Mouse (Mus musculus): ENCODE data around the gene Unc45a.

The Unc45a gene

DNA sequence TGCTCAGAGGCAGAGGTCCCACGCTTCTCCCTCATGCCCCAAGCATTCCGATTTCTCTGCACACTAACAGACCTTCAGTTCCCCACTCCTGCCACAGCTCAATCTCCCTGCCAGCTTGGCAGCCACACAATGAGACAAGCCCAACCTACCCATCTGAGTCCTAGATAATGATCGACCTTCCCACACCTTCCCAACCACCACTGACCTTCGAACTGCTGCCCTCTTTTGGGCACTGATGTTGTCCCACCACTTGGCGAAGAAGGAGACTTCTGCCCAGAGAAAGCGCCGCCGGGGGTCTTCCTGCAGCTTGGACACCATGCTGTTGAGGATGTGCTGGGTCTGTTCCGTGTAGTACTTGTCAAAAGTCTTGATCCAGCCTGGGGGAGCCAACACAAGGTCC, 27.2 kb upstream of the Unc45a start:
- no peak for DNase-seq (ENCODE audit: low spot score)

DNA sequence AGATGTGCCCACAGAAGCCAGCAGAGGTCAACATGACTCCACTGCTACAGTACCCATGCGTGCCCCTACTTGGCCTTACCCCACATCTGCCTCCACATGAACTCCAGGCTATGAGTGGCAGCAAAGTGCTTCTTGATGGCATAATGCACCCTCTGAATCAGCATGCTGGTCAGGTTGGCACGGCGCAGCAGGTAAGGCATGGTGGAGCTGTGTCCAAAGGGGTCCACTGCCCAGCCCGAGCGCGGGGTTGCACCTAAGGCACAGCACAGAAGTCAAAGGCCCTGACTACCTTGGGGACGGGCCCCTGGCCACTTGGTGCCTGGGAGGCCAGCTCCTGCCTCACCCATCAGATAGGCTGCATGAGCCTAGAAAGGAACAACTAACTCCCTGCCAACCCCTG, 26.4 kb upstream of the Unc45a start:
- DNase-seq (ENCODE audit: low spot score): no peak

DNA sequence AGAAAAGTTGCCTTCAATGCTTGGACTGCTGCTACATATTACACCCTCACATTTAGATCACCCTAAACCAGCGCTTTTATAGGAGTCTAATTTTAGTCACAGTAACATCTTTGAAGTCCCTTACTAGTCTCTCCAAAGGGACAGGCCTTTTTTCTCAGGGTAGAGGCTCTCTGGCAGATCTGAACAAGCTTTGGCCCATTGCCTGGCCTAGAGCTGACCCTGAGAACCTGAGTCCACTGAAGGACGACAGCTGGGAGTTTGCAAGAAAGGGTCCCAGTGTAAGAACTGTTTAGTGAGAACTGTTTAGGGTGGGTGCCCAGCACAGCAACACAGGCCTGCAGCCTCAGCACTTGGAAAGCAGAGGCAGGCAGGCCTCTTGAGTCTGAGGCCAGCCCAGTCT, 25.0 kb upstream of the Unc45a start:
- DNase-seq (ENCODE audit: low spot score): no peak

DNA sequence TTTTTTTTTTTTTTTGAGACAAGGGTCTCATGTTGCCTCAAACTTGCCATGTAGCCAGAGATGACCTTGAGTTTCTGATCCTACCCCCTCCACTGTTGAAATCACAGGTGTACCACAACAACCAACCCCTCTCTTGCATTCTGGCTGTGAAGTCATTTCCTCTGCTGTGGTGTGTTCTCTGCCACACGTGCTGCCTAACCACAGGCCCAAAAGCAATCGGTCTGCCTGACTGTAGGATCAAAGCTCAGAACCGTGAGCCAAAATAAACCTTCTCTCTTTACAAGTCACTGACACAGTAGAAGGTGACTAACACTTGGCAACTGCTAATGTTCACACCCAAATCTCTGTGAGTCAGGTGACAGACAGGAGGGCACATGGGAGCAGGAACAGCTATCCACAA, 19.6 kb upstream of the Unc45a start:
- no peak for DNase-seq (ENCODE audit: low spot score)

DNA sequence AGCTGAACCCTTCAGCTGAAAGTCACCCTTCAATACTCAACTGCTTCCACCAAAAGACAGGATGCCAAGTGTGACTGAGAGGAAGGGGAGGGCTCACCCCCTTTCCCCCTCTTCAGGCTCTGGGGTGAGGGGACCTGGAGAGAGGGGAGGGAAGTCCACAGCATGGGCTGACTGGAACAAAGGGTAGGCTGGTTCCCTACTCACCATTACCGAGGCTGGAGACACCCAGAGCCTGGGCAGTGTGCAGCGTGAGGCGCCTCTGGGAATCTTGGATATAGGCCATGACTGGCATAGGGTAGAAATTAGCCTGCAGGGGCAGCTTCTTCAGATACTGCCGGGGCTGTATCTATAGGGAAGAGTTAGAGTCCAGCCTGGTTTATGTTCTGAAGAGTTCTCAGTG, 17.2 kb upstream of the Unc45a start:
- peak; percentile 36 for DNase-seq (ENCODE audit: low spot score)

DNA sequence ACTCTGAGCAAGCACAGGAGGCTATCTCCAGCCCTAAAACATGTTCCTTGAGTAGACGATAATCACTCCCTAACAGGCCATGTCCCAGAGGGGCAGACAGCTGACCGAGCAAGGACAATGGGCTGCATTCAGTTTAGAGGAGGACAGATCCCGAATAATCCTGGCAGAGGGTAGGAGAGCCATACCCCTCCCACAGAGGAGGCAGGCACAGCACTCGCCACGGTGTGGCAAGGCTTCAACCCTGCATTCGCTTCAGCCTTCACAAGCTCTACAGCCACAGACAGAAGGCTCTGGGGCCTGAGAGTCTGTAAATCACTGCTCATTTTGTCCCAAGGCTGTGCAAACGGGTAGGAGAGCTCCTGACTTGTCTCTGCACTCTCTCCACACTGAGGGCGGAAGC, 16.4 kb upstream of the Unc45a start:
- peak; percentile 80 for DNase-seq (ENCODE audit: low spot score)

DNA sequence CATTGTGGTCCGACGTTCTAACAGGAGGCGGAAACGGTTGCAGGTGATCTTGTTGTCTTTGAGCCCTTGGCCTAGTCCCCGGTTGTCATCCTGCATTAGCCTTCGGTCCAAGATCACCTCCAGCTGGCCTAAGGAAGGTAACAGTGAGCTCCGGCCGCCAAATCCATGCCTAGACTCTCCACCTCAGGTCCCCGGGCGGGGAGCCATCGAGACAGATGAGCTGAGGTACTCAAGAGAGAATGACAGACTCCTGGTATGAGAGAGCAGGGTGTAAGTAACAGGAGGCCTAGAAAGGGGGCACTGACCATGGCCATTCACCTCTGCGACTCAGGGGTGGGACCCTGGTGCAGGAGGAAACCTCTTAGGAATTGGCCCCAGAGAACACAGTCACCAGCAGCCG, 15.5 kb upstream of the Unc45a start:
- DNase-seq (ENCODE audit: low spot score): no peak

DNA sequence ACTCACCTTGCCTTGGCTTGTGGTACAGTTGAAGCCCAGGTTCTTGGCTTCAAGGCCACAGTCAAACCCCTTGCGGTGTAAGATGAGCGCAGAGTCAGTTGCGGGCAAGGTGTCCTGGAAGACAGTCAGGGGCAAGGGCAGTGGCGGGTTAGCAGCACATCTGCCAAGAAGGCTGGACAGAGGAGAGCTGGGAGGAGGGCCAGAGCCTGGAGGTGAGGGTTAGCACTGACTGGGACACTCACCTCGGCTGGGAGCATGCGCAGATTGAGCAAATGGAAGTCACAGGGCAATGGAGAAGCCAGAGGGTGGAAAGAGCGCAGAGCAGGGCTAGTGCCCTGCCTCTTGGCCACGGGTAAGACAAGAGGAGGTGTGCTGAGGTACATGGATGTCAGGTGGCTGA, 12.1 kb upstream of the Unc45a start:
- DNase-seq (ENCODE audit: low spot score): no peak

DNA sequence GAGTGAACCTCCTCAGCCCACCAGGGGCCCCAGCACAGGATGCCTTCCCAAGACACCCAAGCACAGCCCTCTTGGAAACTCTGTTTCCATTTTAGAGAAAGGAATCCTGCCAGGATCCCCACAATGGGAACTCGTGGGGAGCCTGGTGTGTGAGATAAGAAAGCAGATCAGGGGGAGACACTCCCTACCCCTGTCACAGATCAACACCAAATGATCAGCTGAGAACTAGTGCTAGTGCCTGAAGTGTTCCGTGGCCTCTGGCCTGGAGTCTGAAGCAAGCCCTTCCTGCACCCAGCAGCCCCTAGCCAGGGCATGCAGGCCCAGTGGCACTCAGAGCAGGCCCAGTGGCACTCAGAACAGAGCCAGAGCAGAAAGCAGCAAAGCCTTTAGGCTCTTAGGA, 10.0 kb upstream of the Unc45a start:
- DNase-seq (ENCODE audit: low spot score): no peak

DNA sequence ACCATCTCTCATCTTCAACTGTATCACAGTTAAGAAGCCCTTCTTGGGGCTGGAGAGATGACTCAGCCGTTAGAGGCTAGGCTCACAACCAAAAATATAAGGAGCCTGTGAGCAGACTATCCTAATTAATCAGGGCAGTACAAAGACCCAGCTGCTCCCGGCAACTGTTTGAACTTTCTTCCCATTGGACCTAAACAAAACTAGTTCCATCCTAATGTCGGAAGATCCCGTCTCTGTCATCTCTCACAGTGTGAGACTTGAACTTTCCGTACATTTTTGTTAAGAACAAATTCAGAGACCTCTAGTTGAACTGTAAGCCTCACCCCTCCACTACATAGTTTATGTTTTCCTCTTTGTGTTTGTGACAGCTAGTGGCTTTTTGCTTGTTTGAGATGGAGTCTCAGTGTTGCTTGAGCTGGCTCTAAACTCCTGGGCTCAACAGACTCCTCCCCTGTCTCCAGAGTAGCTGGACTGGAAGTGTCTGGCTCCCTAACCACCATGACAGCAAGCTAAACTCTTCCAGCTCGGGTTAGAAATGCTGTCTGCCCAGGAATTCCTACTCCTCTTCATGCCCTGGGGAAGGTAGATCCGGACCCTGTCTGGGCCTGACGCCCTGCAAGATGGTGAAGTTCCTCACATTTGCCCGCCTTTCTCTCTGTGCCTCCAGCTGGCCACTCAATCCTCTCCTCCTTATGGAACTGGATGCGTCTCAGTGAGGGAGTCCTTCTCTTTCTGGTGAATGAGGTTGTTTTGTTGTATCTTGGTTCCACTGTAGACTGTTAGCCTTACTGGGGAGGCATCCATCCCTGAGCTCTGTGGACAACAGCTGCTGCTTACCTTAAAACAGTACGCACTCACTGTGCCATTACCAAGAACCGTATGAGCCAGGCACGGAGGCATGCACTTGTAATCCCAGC, 7.1 kb upstream of the Unc45a start:
- DNase-seq (ENCODE audit: low spot score): no peak

DNA sequence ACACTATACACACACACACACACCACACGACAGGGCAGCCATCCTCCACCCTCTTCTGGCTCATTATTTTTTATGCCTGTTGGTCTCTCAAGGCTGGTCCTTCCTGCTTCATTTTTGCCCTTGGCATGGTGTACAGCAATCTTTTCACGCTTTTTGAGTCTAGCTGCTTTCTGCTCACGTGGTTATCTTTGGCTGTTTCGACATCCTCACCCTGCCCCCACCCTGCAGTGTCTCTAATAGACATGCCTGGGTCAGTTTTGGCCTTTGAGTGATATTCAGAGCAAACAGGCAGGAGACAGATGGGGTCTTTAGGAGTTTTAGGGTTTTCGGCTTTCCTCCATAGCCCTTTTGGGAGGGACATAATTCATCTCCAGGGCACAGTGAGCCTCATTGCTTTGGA, 6.0 kb upstream of the Unc45a start:
- no peak for DNase-seq (ENCODE audit: low spot score)

DNA sequence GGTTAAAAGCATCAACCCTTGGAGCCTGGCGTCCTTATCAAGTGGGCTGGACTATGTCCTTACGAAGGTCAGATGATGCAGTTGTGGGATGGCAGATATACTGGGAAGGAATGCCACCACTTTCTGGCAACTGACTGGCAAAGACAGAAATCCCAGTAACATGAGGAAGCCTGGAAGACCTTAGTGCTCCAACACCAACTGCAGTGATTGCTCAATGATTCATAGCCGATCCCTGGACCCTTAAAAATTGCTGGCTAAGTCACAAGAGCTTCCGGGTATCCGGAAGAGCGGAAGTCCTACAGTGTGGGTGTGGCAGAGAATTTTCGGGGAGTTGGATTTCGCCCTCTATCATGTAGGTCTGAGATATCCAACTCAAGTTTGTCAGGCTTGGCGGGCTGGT, 5.4 kb upstream of the Unc45a start:
- no peak for DNase-seq (ENCODE audit: low spot score)

DNA sequence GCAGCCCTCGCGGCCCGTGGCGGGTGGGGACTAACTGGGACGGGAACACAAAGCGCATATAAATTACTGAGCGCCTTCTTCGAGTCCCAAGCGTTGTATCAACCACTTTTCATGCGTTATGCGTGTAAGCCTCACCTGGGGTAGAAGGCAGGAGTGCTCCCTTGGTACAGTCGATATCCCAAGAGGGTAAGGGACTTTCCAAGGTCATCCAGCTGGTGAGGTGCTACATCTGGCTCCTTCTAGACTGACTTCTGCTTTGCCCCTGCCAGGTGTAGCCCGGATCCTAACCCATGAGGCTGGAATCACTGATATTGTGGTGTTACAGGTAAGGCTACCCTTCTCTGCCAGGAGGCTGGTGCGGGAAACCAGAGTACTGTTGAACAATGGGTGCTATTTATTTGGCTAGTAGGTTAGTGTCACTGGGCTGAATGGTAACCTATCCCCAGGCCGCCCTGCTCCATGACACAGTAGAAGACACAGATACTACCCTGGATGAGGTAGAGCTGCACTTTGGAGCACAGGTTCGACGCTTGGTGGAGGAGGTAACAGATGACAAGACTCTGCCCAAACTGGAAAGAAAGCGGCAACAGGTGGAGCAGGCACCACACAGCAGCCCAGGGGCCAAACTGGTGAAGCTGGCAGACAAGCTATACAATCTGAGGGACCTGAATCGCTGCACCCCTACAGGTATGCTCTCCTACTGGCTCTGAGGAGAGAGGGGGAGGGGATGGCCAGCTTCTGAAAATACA, 2.6 kb upstream of the Unc45a start:
- DNase-seq (ENCODE audit: low spot score): no peak

DNA sequence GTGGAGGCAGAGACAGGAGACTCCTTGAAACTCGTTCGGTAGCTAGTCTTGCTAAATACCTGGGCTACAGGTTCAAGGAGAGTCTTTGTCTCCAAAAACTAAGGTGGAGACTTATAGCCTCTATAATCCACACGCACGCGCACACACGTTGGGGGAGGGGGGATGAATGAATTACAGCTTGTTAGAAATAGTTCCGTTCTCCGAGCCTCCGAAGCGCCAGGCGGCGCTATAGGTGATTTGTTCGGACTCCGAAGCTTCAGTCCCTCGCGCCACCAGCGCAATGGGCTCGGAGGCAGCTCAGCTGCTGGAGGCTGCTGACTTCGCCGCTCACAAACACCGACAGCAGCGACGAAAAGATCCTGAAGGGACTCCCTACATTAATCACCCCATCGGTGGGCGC, 2.1 kb upstream of the Unc45a start, which contains the start of gene Hddc3:
Hddc3 (plus strand) TSS at position 247 of the 400 bp plus-strand sequence.
- DNase-seq (ENCODE audit: low spot score): peak; percentile 96

DNA sequence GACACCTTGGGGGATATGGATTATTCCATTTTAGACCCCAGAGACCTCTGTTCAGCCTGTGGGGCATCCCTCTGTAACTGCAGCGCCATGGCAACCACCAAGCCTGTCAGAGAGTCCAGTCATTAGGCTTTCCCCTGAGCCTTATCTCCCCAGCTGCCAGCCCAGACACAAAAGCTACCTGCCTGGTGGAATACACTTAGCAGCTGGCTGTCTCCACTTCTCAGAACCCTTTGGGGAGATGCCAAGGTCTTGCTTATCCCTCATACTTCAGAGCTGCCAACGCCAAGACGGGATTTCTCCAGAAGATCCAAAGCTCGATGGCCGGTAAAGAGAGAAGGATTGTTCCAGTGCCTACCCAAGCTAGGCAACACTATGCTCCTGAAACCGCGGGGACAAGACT, 988 bp upstream of the Unc45a start:
- DNase-seq (ENCODE audit: low spot score): peak; percentile 66

DNA sequence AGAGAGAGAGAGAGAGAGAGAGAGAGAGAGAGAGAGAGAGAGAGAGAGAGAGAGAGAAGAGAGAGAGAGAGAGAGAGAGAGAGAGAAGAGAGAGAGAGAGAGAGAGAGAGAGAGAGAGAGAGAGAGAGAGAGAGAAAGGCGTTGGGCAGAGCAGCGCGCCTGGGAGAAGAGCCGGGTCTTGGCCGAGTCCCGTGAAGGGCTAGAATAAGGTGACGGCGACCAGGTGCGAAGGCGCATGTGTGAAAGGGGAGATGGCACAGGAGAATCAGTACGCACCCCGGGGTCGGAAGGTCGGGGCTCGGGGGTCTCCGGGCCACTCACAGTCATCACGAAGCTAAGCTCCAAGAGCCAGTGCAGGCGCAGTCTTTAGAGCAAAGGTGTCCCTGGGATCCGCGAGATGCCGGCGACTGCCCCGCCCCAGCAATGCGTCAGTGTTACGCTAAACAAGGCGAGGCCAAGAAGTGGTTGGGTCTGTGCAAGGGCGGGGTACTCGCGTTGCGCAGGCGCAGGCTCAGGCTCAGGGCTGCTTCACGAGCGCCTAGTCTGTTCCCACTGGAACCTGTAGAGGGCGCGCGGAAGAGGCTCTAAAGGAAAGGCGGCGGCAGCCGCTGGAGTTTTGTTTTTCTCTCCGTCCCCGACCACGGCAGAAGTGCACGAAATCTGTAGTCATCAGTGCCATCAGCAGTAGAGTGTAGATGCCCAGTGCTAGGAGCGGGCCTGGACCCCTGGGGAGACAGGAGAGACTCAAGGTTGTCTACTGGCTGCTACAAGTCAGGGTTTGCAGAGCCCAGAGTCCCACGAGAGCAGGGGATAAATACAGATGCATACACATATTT, 794 bp downstream of the Unc45a start:
- peak; percentile 98 for DNase-seq (ENCODE audit: low spot score)

DNA sequence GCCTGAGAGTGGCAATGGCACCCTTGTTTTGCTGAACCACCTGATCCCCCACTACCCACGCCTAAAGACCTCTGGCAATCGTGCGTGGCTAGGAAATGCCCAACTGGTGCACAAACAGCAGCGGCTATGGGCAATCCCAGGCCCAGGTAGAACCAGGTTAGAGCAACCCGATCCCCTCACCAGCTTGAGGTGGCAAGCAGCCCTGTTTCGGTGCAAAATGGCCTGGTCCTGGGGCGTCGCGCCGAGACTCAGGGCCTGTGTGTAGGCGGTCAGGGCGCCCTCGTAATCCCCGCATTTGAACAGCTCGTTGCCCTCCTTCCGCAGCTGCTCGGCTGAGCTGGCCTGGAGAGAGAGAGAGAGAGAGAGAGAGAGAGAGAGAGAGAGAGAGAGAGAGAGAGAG, 1.4 kb downstream of the Unc45a start:
- peak; percentile 43 for DNase-seq (ENCODE audit: low spot score)

DNA sequence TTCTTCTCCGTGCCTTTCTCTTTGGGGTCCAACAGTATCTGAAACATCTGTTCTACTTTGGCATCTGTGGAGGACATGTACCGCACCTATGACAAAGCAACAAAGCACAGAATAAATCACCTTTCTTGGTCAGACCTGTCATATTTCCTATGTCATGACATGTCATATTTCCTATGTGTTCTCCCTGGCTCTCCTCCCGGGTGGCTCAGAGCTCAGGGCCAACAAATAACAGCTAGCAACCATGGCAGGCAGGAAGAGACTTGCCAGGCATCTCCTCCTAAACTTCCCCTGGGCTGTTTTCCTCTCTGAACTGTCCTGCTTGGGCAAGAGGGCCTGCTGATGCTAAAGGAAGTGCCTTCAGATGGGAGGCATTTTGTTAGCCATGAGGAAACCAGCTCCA, 3.9 kb downstream of the Unc45a start:
- DNase-seq (ENCODE audit: low spot score): no peak

DNA sequence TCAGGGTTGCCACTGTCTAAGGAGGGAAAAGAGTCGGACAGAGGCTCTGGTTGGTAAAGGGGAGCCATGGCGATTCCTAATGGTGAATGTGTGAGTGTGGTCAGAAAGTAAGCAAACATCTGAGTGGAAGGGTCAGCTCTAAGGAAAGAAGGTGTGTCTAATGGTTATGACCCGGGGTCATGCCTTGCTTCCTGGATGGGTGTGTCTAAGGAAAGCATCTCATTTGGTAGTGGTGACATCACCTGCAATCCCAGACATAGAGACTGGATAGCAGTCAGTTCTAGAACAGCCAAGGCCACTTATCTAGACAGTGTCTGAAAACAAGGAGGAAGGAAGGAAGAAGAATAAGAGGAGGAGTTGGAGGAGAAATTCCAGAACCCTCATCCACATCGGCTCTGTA, 6.0 kb downstream of the Unc45a start:
- DNase-seq (ENCODE audit: low spot score): no peak

DNA sequence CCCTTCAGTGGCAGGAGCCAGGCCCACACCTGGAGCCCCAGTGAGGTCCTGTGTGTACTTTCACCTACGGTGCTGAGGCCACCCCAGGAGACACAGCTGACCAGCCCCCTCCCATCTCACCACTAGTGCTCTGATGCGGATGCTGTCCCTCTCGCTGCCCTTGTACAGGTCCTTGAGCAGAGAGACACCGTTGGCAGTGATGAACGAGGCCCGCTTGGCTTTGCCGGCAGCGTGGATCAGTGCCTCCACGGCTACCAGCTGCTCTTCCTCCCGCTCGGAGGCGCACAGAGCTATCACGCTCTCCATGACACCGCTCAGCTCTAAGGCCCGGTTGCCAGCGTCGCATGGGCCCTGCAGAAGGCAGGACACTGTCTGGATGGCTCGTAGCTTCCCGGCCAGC, 9.4 kb downstream of the Unc45a start:
- DNase-seq (ENCODE audit: low spot score): no peak

DNA sequence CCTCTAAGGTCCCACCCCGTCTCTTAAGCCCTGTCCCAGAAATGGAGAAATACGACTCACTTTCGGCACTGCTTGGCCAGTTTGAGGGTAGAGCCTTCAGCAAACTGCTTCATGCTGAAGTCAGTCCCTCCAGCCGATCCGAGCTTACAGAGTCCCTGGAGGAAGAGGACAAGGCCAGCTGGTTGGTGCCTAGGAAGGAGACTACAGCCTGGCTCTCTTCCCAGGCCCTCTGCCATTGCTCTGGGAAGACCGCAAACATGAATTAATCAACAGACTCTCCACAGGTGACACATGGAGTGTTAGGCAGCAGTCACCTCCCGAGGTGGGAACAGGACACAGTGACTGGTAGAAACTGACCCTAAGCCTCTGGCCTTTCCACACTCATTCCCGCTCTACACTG, 10.5 kb downstream of the Unc45a start:
- no peak for DNase-seq (ENCODE audit: low spot score)

DNA sequence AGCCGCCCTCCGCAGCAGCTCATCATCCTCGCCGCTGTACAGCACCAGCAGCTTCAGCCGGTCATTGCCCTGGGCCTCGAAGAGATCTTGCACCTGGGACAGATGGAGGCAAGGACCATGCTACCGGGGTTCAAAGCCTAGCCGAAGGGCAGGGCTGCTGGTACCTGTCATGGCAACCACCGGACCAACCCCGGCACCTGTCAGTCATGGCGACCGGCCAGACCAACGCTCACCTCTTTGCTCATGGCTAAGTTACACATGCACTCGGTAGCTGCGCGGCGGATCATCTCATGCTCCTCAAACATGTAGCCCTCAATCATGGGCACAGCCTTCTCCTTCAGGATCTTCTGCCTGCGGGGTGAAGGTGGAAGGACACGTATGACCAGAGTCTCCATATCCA, 14.7 kb downstream of the Unc45a start:
- DNase-seq (ENCODE audit: low spot score): no peak

Measured in MN1 (cell line).